In genomic region chr1:191054870-191055532, GRCm38 (mm10) we compare ENCODE assay signal across 14 mouse cellular contexts. TPM values are rescaled to one million over a fixed set of nuclear protein-coding genes. Genes with fewer than 3 reads are reported as not detected.
DNase-seq lines count a peak whose midpoint lies in the region; ATAC-seq and TF ChIP-seq lines count a peak whose summit lies in the region.
"Had no signal": no experiment of that assay in that cellular context is flagged by ENCODE, and none has a peak within 500 bp of the region (broad histone marks: within the 10 kb centered on the region; RNA-seq: fewer than 3 reads in every experiment).

No protein-coding gene starts in this region.

- DNase-seq in adrenal gland, adult 2 months: peak; percentile 34
- DNase-seq in adrenal gland, adult 8-10 months: no peak
- no peak for DNase-seq in lung, embryonic 14.5 days
- DNase-seq in lung, adult 18-20 months: no peak
- no peak for DNase-seq in kidney, postnatal 10 days
- DNase-seq in urinary bladder, adult 18-20 months (ENCODE audit: low spot score in 2 of 2): no peak
- DNase-seq: kidney, postnatal 25 days; spleen, adult 18-20 months had no signal

- H3K36me3 ChIP-seq in lung, embryonic 14.5 days (ENCODE audit: insufficient read depth): peaks cover 5% of the 10 kb centered on the region; the same call in 1 of the 2 replicates
- H3K36me3 ChIP-seq in myocyte (ENCODE audit: control insufficient read depth, insufficient read depth): no peaks in the 10 kb centered on the region
- H3K36me3 ChIP-seq: heart, embryonic 15.5 days; neural tube, embryonic 13.5 days had no signal

- H3K4me3 ChIP-seq in lung, embryonic 14.5 days (ENCODE audit: low read depth, low read length): no peak overlapping the region
- H3K4me3 ChIP-seq in myocyte: no peak overlapping the region
- H3K4me3 ChIP-seq: embryonic facial prominence, embryonic 13.5 days; heart, embryonic 15.5 days; limb, embryonic 15.5 days; neural tube, embryonic 13.5 days had no signal

- 56% methylated on average over 8 of the region's 8 CpGs for WGBS in lung, embryonic 14.5 days

- no peak overlapping the region for H3K27ac ChIP-seq in lung, embryonic 14.5 days (ENCODE audit: low read depth)
- H3K27ac ChIP-seq: embryonic facial prominence, embryonic 13.5 days; heart, embryonic 15.5 days; limb, embryonic 15.5 days; neural tube, embryonic 13.5 days had no signal

- no peaks in the 10 kb centered on the region for H3K4me1 ChIP-seq in lung, embryonic 14.5 days (ENCODE audit: insufficient read depth)
- H3K4me1 ChIP-seq: embryonic facial prominence, embryonic 13.5 days; heart, embryonic 15.5 days; limb, embryonic 15.5 days; neural tube, embryonic 13.5 days had no signal

- no peaks in the 10 kb centered on the region for H3K79me2 ChIP-seq in myocyte (ENCODE audit: control insufficient read depth, insufficient read depth)

- ATAC-seq in lung, embryonic 14.5 days (ENCODE audit: insufficient read depth): no peak
- 0 out of 2 replicates have a peak, but pooled peaks have one; percentile 49 for ATAC-seq in erythroblast, adult 5-6 weeks (replicated peaks; ENCODE audit: low FRiP score, poor library complexity, severe bottlenecking)

- TF ChIP-seq POLR2A in myocyte (IDR thresholded peaks at IDR 0.05; ENCODE audit: insufficient read length, low read depth): no peak

- H3K9me3 ChIP-seq in lung, embryonic 14.5 days (ENCODE audit: low read depth, low read length): no peaks in the 10 kb centered on the region
- H3K9me3 ChIP-seq: embryonic facial prominence, embryonic 13.5 days; heart, embryonic 15.5 days; limb, embryonic 15.5 days; neural tube, embryonic 13.5 days had no signal

- no peak overlapping the region for H3K9ac ChIP-seq in lung, embryonic 14.5 days
- H3K9ac ChIP-seq: embryonic facial prominence, embryonic 13.5 days; heart, embryonic 15.5 days; limb, embryonic 15.5 days; neural tube, embryonic 13.5 days had no signal

- H3ac ChIP-seq in myocyte (ENCODE audit: control insufficient read depth, insufficient read length): no peak overlapping the region

- TF ChIP-seq CTCF in lung, embryonic 14.5 days (IDR thresholded peaks at IDR 0.05; ENCODE audit: low read depth): 0 out of 2 replicates have a peak, but pooled peaks have one; percentile 26

- H3K27me3 ChIP-seq in lung, embryonic 14.5 days (ENCODE audit: insufficient read depth, low read length): no peaks in the 10 kb centered on the region
- H3K27me3 ChIP-seq in myocyte (ENCODE audit: control insufficient read depth, insufficient read depth, insufficient read length): no peaks in the 10 kb centered on the region
- H3K27me3 ChIP-seq: embryonic facial prominence, embryonic 13.5 days; heart, embryonic 15.5 days; limb, embryonic 15.5 days; neural tube, embryonic 13.5 days had no signal

- H3K4me2 ChIP-seq in lung, embryonic 14.5 days: no peak overlapping the region
- H3K4me2 ChIP-seq in myocyte (ENCODE audit: low read depth): no peak overlapping the region
- H3K4me2 ChIP-seq: embryonic facial prominence, embryonic 13.5 days; heart, embryonic 15.5 days; limb, embryonic 15.5 days; neural tube, embryonic 13.5 days had no signal

TF ChIP-seq in myocyte, 11 proteins besides CTCF, POLR2A, EP300 and RAD21:
- peak in 1 of 3 experiments; percentile 8 for TF ChIP-seq MYOG (IDR thresholded peaks at IDR 0.05; ENCODE audit: control insufficient read depth in 1 of 3, insufficient read depth in 1 of 3, insufficient read length in 2 of 3, low read depth in 2 of 3)
- peak in 2 of 3 experiments; percentile 8 to 33 for TF ChIP-seq MYOD1 (IDR thresholded peaks at IDR 0.05; ENCODE audit: control insufficient read depth in 1 of 3, insufficient read length in 2 of 3, low read depth in 2 of 3)
- no peak for TF ChIP-seq REST (IDR thresholded peaks at IDR 0.05; ENCODE audit: insufficient read depth, insufficient read length)

RNA-seq across cellular contexts. Expression of gene Tatdn3, which starts 7.7 kb away (rescaled TPM):
- 10 to 100 TPM; 12.4 to 14.5 TPM for total RNA-seq in adrenal gland, adult 2 months (2021)
- polyA plus RNA-seq in adrenal gland, adult 2 months (2012; rRNA removed): 2.2 and 5.9 TPM in 2 replicates
- 10 to 100 TPM; 11.4 to 38.0 (median 23.8) TPM for total RNA-seq in adrenal gland, adult 8-10 months (2022)
- polyA plus RNA-seq in lung, embryonic 14.5 days (2014; fragmentation: Nextera tagmentation; extraction: Ambion mirVana): 12.7 and 15.2 TPM in 2 replicates
- total RNA-seq in erythroblast, adult 5-6 weeks (2015; ENCODE audit: low replicate concordance): 5.6 and 8.5 TPM in 2 replicates
- total RNA-seq in erythroblast, adult 5-6 weeks (2017; ENCODE audit: low replicate concordance): 1.3 TPM in 1 of 2 replicates, not detected in the other
- 10.7 TPM for polyA plus RNA-seq in myocyte (2012; fragmentation: generic; extraction: Trizol)

RNA-seq across cellular contexts. Expression of gene Nsl1, which starts 7.8 kb away (rescaled TPM):
- total RNA-seq in adrenal gland, adult 2 months (2021): 1 to 10 TPM in 1 of 2 experiments, under 1 TPM in 1; 0.52 to 1.2 TPM
- 0.17 and 0.22 TPM in 2 replicates for polyA plus RNA-seq in adrenal gland, adult 2 months (2012; rRNA removed)
- total RNA-seq in adrenal gland, adult 8-10 months (2022): 1 to 10 TPM in 1 of 4 experiments, under 1 TPM in 3; 0.35 to 1.1 (median 0.72) TPM
- polyA plus RNA-seq in lung, embryonic 14.5 days (2014; fragmentation: Nextera tagmentation; extraction: Ambion mirVana): 30.1 and 30.5 TPM in 2 replicates
- total RNA-seq in erythroblast, adult 5-6 weeks (2015; ENCODE audit: low replicate concordance): 2.1 and 6.7 TPM in 2 replicates
- 3.8 and 7.5 TPM in 2 replicates for total RNA-seq in erythroblast, adult 5-6 weeks (2017; ENCODE audit: low replicate concordance)
- polyA plus RNA-seq in myocyte (2012; fragmentation: generic; extraction: Trizol): 4.4 TPM

RNA-seq across cellular contexts. Expression of gene Spata45, which starts 18.6 kb away (rescaled TPM):
- not detected for total RNA-seq in adrenal gland, adult 2 months (2021)
- polyA plus RNA-seq in adrenal gland, adult 2 months (2012; rRNA removed): not detected in 2 replicates
- not detected for total RNA-seq in adrenal gland, adult 8-10 months (2022)
- polyA plus RNA-seq in lung, embryonic 14.5 days (2014; fragmentation: Nextera tagmentation; extraction: Ambion mirVana): not detected in 2 replicates
- total RNA-seq in erythroblast, adult 5-6 weeks (2015; ENCODE audit: low replicate concordance): not detected in 2 replicates
- not detected in 2 replicates for total RNA-seq in erythroblast, adult 5-6 weeks (2017; ENCODE audit: low replicate concordance)
- polyA plus RNA-seq in myocyte (2012; fragmentation: generic; extraction: Trizol): not detected
- polyA plus RNA-seq: embryonic facial prominence, embryonic 13.5 days; heart, embryonic 15.5 days; limb, embryonic 15.5 days; neural tube, embryonic 13.5 days had no signal

RNA-seq across cellular contexts. Expression of gene Flvcr1, which starts 29.0 kb away (rescaled TPM):
- total RNA-seq in adrenal gland, adult 2 months (2021): 10 to 100 TPM in 1 of 2 experiments, 1 to 10 TPM in 1; 9.5 to 16.8 TPM
- polyA plus RNA-seq in adrenal gland, adult 2 months (2012; rRNA removed): 20.7 and 27.7 TPM in 2 replicates
- 10 to 100 TPM; 12.4 to 20.8 (median 16.6) TPM for total RNA-seq in adrenal gland, adult 8-10 months (2022)
- polyA plus RNA-seq in lung, embryonic 14.5 days (2014; fragmentation: Nextera tagmentation; extraction: Ambion mirVana): 8.4 and 9.9 TPM in 2 replicates
- total RNA-seq in erythroblast, adult 5-6 weeks (2015; ENCODE audit: low replicate concordance): 9.4 and 13.6 TPM in 2 replicates
- total RNA-seq in erythroblast, adult 5-6 weeks (2017; ENCODE audit: low replicate concordance): 5.3 and 7.8 TPM in 2 replicates
- 2.2 TPM for polyA plus RNA-seq in myocyte (2012; fragmentation: generic; extraction: Trizol)

RNA-seq across cellular contexts. Expression of gene Batf3, which starts 42.6 kb away (rescaled TPM):
- 1 to 10 TPM; 2.2 TPM for total RNA-seq in adrenal gland, adult 2 months (2021)
- 3.5 and 4.9 TPM in 2 replicates for polyA plus RNA-seq in adrenal gland, adult 2 months (2012; rRNA removed)
- total RNA-seq in adrenal gland, adult 8-10 months (2022): 1 to 10 TPM in 3 of 4 experiments, under 1 TPM in 1; 0.64 to 5.4 (median 2.5) TPM
- polyA plus RNA-seq in lung, embryonic 14.5 days (2014; fragmentation: Nextera tagmentation; extraction: Ambion mirVana): 14.2 and 15.0 TPM in 2 replicates
- 2.1 TPM in 1 of 2 replicates, not detected in the other for total RNA-seq in erythroblast, adult 5-6 weeks (2015; ENCODE audit: low replicate concordance)
- total RNA-seq in erythroblast, adult 5-6 weeks (2017; ENCODE audit: low replicate concordance): 0.70 TPM in 1 of 2 replicates, not detected in the other
- 0.07 TPM for polyA plus RNA-seq in myocyte (2012; fragmentation: generic; extraction: Trizol)
